Mouse (Mus musculus) induced T-regulatory cell, adult 2 months (primary cell): ENCODE results near the gene Recql5.
A peak's percentile ranks its signal among the peaks of the same experiment; 100 is the strongest.

Experiments
- DNase-seq: peaks from one replicate; pipeline ENCODE4 v3.0.0-alpha.2; 2012; ENCODE audit warnings: low read depth

The Recql5 gene

DNA sequence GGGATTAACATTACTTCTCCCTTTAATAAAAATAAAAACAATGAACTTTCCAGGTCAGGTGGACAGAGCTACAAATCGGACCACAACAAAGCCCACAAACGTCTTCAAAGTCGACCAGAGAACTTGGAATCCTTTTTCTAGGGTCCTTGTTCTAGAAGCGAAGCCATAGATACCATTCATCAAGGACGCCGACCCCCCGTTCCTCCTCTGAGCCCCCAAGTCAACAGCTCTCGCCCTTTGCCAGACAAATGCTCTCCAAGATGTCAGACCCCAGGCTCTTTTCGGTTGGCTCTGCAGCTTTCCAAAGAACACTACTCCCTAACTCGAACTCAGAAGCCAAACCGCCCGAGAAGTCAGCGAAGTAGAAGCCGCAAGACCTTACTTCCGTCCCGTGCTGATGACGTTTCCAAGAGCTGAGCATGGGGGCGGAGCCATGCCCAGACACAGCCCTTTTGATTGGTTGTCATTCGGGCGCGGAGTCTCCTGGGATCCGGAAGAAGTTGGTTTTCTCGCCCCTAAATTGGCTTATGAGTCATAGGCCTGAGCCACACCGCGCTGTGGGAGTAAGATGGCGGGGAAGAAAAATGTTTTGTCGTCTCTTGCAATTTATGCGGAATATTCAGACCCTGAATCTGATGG, at the start of gene Recql5, which contains the start of gene Sap30bp:
Recql5 (minus strand) TSS at position 370 of the 639 bp plus-strand sequence.
Sap30bp (plus strand) TSS at position 175 of the 639 bp plus-strand sequence.
- DNase-seq = peak; percentile 99

DNA sequence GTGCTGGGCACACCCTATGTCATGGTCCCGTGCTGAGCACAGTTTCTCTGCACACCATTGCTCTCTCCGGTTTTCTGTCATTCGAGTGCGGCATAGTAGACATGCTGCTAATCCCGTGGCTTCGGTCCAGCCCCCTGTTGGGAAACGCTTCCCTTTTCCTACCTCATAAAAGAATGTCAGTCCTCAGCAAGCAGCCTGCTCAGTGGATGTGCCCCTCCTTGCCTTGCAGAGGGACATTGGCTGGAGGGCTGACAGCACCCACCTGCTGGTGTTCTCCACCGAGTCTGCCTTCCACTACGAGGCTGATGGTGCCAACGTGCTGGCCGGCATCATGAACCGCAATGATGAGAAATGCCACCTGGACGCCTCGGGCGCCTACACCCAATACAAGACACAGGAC, 49.2 kb upstream of the Recql5 start:
- no peak for DNase-seq

DNA sequence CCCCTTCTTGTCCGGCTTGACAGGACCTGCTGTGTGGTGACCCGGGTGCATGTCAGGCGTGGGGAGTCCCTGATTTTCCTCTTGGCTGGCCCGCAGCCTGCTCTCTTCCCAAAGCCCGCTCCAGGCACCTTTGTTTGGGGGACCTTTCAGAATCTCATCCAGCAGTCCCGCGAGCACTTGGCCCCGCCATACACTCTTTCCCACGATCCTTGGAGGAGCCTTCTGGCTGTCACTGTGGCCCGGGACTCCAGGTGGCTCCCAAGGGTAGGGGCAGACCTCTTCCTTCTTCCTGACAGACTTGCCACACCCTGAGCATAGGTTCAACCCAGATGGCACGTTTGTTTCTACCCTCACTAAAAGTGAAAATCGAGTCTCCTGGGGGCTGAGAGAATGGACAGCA, 42.3 kb upstream of the Recql5 start:
- DNase-seq = peak; percentile 13

DNA sequence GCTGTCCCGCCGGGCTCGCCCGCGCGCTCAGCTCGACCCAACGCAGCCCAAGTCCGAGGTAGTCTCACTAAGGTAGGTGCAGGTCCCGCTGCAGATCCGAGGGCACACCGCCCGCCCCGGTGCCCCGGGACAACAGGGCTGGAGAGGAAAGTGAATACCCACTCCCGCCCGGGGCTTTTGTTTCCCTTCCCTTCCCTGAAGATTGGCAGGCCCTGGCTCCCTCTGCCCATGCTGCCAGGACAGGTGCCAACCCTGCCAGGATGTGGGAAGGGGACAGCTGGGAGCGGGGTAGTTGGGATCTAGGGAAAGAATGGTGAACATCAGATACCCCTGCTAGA, 41.8 kb upstream of the Recql5 start:
- DNase-seq = no peak

DNA sequence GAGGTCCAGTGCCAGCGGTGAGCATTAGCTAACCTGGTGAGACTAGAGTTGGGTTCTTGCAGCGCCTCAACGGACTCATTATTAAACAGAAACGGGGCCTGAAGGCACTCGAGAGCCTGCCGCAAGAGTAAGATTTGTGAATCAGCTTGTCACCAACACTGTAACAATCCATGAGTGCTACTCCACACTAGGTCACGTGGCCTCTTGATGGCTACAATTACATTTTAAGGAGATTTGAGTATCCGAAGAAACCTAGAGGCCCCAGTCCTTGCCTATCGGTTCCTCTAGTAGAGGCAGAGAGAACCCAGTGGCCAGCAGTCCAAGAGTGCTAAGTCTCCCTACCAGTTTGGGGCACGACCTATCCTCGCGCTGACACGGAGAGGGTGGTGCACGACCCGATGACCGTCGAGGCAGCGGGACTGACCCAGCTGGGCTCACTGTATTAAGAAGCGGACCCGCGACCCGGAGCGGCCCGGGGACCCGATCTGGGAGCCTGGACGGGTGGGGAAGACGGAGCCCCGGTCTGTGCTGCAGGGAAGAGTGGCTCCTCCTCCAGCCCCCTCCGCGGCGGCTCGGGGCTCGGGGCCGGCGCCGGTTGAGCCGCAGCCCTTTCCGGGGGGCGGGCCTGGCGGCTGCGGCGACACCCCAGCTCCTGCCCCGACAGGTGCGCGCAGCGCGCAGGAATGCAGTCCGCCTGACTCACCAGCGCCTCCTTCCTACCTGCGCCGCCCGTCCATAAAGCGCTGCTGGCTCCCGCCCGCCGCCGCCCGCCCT, 41.2 kb upstream of the Recql5 start, which contains the start of gene Itgb4:
Itgb4 (plus strand) TSS at position 401 of the 774 bp plus-strand sequence.
- peak; percentile 72 for DNase-seq

DNA sequence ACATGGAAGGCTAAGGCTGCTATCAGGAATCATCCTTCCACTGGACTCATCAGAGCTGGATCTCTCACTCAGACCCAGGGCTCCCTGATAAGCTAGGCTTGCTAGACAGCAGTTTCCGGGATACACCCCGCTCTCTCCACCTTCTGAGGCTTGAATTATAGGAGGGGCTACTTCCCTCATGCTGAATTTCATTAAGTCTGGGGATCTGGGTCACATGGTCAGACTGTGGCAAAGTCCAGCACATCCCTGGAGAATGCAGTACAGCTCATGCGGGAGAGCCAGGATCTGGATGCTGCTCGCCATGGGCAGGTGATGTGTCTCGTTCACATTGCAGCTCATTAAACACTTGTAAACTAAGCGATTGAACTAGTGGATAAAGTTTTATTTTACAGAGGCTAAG, 37.7 kb upstream of the Recql5 start:
- DNase-seq = no peak

DNA sequence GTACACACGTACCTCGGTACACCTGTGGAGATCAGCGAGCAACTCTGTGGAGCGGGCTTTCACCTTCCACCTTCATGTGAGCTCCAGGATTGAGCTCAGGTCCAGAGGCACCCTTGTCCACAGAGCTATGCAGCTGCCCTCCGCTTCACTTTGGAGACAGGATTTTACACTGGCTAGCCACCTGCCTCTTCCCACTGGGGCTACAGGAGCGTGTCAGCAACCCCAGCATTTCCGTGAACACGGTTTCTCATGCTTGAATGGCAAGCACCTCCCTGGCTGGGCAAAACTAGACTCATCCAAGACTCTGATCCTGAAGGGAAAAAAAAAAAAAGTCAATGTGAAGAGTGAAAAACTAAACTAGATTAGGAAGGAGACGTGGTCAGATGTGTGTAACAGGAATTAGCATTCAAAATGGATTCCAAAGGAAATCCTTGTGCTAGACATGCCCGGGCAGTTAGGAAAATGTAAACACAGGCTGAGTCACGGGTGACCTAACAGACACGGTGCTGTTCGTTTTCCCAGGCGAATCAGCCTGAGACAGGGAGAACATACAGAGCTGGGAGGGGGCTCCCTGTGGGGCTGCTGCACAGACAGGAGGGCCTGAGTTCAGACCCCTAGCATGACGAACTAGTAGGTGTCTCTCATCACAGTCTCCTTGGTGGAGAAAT, 36.9 kb upstream of the Recql5 start:
- no peak for DNase-seq

DNA sequence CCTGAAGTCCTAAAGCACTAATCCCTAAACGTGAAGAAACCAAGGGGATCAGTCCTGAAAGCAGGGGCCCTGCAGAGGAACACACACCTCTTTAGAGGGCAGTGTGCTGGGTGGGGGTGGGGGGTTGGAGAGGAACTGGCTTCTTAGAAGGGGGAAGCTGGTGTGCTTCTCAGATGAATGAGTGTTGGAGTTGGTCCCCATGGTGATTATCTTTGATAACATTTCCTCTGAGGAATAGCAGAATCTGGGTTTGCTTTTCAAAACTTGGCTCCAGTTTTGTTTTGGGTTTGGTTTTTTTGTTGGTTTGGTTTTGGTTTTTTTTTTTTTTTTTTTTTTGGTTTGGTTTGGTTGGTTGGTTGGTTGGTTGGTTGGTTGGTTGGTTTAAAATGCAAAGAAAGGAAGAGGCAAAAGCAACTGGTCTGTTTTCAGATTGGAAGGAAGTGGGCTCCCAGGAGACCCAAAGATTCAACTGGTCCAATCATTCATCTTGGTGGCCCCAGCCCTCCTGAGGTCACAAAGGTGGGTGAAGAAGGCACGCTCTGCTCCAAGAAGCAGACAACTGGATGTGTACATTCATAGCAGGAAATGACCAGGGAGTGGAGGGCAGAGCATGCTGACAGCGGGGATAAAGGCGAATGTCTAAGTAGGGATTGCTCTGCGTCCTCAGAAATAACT, 35.6 kb upstream of the Recql5 start:
- peak; percentile 17 for DNase-seq

DNA sequence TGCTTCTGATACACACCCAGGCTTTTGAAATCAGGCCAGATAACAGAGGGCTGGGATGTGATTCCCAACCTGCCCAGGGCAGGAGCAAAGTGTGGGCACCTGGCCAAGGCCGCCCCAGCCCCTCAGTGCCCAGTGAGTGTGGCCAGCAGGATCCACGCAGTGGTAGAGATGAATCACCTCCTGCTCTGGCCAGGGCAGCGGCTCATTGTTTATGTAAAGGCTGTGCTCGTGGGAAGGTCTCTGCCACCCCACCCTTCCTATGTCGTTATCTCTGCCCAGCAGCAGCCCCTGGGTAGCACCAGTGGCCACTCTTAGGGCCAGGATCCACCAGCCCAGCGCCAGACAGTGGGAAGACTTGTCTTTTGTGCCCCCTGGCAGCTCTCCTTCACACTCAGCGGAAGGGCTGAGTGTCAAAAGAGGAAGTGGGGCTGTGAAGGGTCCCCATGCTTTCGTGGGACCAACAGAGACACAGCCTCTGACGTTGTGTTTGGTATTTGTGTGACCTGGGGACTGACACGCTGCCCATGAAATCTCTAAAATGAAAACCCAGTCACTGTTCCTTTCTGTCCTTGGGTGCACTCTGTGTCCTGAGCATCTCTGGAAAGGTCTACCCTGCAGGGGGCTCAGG, 31.8 kb upstream of the Recql5 start:
- no peak for DNase-seq

DNA sequence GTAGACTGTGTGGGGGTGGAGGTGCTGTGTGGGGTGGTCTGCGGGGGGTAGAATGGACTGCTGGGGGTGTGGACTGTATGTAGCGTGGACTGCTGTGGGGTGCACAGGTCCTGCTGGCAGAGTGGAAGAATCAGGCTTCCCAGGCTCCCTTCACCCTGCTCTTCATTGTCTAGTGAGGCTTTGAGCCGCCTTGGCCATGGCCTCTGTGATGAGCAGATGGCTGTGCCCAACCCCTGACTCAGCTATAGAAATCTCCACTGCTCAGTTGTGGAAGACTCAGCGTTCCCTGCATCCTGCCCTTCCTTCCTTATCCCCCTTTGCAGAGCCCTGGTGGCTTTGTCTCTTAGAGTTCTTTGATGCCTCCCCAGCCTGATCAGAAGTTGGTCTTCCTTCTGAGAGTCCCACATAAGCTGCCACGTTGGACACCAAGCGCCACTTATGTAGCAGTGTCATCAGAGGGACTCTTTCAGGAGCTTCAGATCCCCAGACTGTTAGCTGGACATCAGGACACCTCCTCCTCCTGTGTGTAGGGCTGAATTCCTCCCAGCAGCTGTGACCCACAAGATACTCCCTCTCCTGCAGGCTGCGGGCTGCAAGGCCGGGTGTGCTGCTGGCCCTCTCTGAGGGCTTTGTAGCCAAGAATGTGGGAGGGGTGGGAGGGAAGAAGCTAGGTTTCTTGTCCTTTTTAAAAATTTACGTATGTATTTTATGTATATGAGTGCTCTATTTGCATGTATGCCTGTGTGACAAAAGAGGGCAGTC, 29.6 kb upstream of the Recql5 start:
- DNase-seq = no peak

DNA sequence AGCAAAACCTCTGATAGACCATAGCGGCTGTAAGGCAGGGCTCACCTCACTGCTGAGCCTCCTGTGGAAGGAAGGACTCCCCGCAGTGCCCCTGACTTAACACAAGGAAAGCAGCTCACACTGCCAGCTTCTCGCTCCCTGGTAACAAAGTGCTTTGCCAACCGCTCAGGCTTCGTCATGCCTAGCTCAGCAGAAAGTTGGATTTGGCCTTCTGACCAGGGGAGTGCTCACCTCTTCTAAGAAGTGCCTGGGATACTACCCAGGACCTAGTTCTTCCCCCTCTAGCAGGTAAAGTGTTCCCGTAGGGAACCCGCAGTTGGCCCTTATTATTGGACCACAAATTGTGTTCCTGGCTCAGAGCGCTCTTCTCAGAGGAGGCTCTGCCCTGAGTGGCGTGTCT, 25.7 kb upstream of the Recql5 start:
- DNase-seq = no peak

DNA sequence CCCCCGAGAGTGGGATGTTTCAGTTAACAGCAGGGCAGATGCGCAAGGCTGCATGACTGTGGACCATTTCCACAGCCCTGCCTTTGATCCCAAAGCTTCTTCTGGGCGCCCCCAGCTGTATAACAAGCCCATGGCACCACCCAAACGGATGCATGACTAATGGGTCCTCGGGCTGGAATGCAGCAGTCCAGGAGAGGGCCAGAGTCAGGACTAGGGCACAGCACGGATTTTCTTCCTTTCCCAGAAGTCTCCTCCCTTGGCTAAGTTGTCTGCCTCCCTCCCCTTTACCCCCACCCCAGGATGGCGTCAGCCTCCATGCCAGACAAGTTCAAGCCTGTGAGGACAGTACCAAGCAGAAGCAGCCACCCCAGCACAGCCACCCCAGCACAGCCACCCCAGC, 24.7 kb upstream of the Recql5 start:
- DNase-seq = no peak

DNA sequence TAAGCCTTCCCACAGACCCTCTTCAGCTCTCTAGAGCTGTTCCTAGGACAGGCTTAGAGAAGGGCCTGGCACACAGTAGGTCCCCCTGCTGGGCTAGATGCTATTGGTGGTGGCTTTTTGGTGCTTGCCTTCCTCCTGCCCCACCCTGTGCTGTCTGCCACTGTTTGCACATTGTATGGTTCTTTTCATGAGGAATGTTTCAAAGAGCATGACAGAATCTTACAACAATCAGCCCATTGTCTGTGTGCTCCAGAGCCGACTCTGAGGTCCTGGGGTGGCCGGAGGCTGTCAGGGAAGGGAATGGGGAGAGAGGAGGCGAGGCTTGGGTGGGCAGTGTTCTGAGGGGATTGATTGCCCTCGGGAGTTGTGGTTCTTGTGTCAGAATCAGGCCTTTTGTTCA, 23.2 kb upstream of the Recql5 start:
- no peak for DNase-seq

DNA sequence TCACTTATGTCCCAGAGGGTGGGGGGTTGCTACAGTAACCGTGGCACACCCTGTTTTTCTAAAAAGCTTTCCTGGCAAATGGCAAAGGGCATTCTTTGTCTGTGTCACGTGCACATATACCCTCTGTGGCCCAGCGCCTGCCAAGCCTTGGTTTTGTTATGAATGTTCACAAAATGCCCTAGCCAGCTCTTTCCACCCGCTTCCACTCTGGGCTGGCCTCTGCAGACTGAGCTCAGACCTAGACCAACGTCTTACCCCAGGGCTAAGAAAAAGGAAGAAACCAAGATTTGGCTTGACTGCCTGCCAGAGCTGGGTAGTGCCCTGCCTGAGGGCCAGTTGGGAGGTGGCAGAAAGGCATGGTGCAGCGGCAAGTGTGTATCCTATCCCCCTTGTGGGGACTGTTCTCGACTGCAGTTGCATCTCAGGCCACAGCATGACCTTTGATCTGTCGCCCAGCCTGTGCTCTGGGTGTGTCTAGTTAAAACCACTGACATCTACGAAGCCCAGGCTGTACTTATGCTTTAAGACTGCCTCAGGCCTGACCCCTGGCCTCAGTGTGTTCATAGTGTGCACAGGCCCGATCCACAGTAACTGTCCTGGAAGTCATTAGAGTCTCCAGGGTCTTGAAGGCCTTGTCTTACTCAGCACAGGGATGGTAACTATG, 22.1 kb upstream of the Recql5 start:
- DNase-seq = peak; percentile 65

DNA sequence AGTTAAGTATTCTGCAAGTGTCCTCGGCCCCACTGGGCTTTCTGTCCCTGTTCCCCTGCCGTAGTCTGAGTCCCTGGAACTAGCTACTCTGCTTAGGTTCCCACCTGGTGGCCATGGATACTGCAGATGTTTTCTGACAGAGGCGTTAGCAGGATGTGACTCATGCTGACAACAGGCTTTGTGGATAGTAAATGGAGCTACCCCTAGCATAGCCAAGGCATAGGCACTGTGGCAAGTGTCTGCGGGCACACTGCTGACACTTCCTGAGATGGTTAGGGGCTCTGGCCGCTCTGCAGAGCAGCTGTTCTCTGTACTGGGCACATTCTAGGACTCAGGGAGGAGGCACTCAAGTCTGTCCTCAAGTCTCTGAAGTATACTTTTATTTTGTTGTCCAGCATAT, 21.4 kb upstream of the Recql5 start:
- peak; percentile 67 for DNase-seq

DNA sequence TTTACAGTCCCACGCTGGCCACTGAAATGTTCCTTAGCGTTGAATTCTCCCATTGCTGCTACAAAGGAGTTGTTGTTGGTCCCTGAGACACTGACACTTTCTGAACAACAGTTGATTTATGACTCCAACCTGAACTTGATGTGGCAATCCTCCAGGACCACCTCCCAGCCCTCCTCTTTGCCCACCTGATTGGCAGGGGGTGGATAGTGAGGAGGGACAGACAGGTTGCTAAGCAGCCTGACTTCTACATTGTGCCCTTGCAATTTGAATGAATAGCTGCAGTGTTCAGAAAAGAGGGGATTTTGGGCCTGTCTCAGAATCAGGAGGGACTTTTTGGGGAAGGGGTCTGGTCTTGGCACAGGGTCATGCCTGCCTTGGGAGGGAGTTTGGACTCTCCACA, 17.4 kb upstream of the Recql5 start:
- DNase-seq = no peak

DNA sequence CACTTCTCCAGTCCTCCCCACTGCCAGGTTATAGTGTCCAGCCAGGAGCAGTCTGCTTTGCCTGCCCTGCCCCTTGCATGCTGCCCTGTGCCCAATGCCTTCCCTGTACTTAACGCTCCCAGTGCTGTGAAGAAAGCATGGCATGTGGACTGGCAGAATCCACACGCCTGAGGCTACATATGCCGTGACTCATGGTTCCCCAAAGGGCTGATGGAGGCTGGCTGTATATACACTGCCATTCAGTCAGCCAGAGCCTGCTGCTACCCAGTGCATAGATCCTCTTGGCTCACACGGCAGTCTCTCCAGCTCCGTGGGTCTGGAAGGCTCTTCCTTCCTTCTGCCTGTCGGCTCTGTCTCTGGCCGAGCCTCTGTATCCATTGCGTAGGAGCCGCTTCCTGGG, 15.0 kb upstream of the Recql5 start:
- DNase-seq = no peak

DNA sequence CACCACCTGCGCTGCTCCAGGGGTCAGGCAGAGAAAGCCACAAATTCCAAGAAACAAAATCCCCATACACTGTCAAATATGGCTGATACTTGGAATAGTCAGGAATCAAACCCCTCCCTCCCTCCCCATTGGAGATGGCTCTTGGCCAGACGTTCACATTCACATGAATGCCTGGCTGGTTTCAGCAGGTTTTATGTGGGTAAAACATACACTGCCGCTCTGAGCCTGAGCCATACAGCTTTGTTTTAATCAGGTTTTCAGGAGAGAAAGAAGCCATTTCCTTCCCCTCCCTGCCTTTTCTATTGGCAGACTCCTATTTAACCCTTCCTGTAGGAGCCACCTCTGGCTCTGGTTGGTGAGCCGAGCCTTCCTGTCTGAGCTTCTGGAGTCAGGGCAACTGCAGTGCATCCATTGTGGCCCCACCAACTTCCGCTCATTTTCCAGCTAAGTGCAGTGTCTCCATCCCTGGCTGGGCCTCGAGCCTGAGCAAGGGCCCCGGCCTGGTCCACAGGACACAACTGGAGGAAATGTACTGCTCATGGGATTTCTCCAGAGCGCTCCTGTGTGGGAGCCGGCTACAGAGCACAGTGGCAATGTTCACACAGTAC, 13.0 kb upstream of the Recql5 start:
- no peak for DNase-seq

DNA sequence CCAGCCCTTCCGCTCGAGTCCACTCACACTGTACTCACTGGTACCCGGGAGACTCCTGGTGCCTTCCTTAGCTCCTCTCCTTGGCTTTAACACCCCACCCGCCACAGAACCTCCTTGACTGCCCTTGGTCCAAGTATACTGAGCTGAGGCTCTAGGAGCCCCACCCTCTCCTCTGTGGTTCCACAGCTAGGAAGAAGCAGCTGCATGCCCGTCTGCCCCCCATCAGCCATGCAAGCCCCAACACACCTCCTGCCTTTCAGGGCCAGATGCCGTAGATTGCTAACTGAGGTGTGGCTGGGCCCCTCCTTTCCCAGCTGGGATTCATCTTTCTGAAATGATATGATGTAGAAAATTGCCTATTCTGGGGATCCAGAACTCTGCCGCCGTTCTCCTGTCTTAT, 12.0 kb upstream of the Recql5 start:
- DNase-seq = no peak

DNA sequence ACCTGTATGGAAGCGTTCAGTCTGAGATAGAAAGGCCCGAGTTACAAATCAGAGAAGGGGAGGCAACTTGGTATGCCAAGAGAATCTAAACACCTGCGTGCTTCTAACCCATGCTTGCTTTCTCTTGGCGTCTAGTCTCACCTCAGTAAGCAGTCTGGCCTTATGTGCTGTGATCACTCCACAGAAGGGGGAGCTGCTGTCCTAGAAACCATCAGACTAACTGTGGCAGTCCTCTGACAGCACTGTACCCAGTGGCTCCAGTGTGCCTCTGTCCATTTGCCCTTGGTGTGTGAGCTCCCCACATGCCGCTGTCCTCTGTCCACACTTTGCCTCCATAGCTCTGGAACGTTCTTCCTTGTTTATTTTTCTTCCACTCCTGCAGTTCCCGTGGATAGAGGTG, 8.7 kb upstream of the Recql5 start:
- no peak for DNase-seq
